Mouse (Mus musculus): Measurements from ENCODE around the gene Agmo. TPM values are rescaled to one million over a fixed set of nuclear protein-coding genes. Genes with fewer than 3 reads are reported as not detected.

Gene Agmo
- polyA plus RNA-seq, 1 experiment, result 0.02 TPM

GRCm38 (mm10) chr12:37426750-37427149, 185.3 kb downstream of the Agmo start:
- no peak overlapping the region for H3K4me3 ChIP-seq (ENCODE audit: insufficient read depth, poor library complexity, severe bottlenecking)
- H3K36me3 ChIP-seq (ENCODE audit: control insufficient read depth, insufficient read depth), result no peaks in the 10 kb centered on the region
- no peak overlapping the region for H3ac ChIP-seq (ENCODE audit: control insufficient read depth, insufficient read length, low read depth)
- no peaks in the 10 kb centered on the region for H3K79me2 ChIP-seq (ENCODE audit: control insufficient read depth, insufficient read depth)
- H3K27me3 ChIP-seq (ENCODE audit: control insufficient read depth, insufficient read depth, insufficient read length), result no peaks in the 10 kb centered on the region
- no peak for TF ChIP-seq CTCF (IDR thresholded peaks at IDR 0.05; ENCODE audit: control insufficient read depth, insufficient read depth, insufficient read length)
- TF ChIP-seq MYOD1 (IDR thresholded peaks at IDR 0.05; ENCODE audit: control insufficient read depth, insufficient read length, low read depth), result no peak
- H3K79me3 ChIP-seq (ENCODE audit: low read depth), result no peaks in the 10 kb centered on the region

- Histone ChIP-seq H3K36me3 (ENCODE audit: control insufficient read depth, insufficient read depth) (no peaks in the 10 kb centered on the region), H3K27me3 (ENCODE audit: control insufficient read depth, insufficient read depth, insufficient read length) (no peaks in the 10 kb centered on the region), H3K79me3 (ENCODE audit: low read depth) (no peaks in the 10 kb centered on the region), H3K4me3 (ENCODE audit: insufficient read depth, poor library complexity, severe bottlenecking) (no peak overlapping the region), H3ac (ENCODE audit: control insufficient read depth, insufficient read length, low read depth) (no peak overlapping the region), H3K79me2 (ENCODE audit: control insufficient read depth, insufficient read depth) (no peaks in the 10 kb centered on the region)
- TF ChIP-seq USF1 (IDR thresholded peaks at IDR 0.05; ENCODE audit: low read depth) (no peak), FOSL1 (IDR thresholded peaks at IDR 0.05; ENCODE audit: insufficient read depth, low read length, poor library complexity, severe bottlenecking) (no peak), CTCF (IDR thresholded peaks at IDR 0.05; ENCODE audit: control insufficient read depth, insufficient read depth, insufficient read length) (no peak), MAX (IDR thresholded peaks at IDR 0.05) (no peak), CEBPB (IDR thresholded peaks at IDR 0.05; ENCODE audit: low read depth) (no peak), MYOG (IDR thresholded peaks at IDR 0.05; ENCODE audit: control insufficient read depth, extremely low read depth, insufficient read length) (no peak), MYOD1 (IDR thresholded peaks at IDR 0.05; ENCODE audit: control insufficient read depth, insufficient read length, low read depth) (no peak)
These were observed 193.0 kb downstream of the Agmo start for GRCm38 (mm10) chr12:37434466-37434865.

- no peaks in the 10 kb centered on the region for H3K27me3 ChIP-seq (ENCODE audit: control insufficient read depth, insufficient read depth, insufficient read length)
- no peak overlapping the region for H3ac ChIP-seq (ENCODE audit: control insufficient read depth, insufficient read length, low read depth)
- no peaks in the 10 kb centered on the region for H3K36me3 ChIP-seq (ENCODE audit: control insufficient read depth, insufficient read depth)
- TF ChIP-seq FOSL1 (IDR thresholded peaks at IDR 0.05; ENCODE audit: insufficient read depth, low read length, poor library complexity, severe bottlenecking), result no peak
- no peak for TF ChIP-seq MAX (IDR thresholded peaks at IDR 0.05)
- TF ChIP-seq CTCF (IDR thresholded peaks at IDR 0.05; ENCODE audit: control insufficient read depth, insufficient read depth, insufficient read length), result no peak
- TF ChIP-seq USF1 (IDR thresholded peaks at IDR 0.05; ENCODE audit: low read depth), result no peak
- no peak for TF ChIP-seq MYOG (IDR thresholded peaks at IDR 0.05; ENCODE audit: control insufficient read depth, extremely low read depth, insufficient read length)
- no peak for TF ChIP-seq CEBPB (IDR thresholded peaks at IDR 0.05; ENCODE audit: low read depth)
- TF ChIP-seq MYOD1 (IDR thresholded peaks at IDR 0.05; ENCODE audit: control insufficient read depth, insufficient read length, low read depth), result no peak
- H3K4me3 ChIP-seq (ENCODE audit: insufficient read depth, poor library complexity, severe bottlenecking), result no peak overlapping the region
- no peaks in the 10 kb centered on the region for H3K79me3 ChIP-seq (ENCODE audit: low read depth)
- H3K79me2 ChIP-seq (ENCODE audit: control insufficient read depth, insufficient read depth), result no peaks in the 10 kb centered on the region
These were observed 201.1 kb downstream of the Agmo start for GRCm38 (mm10) chr12:37442486-37443013.

- TF ChIP-seq CEBPB (IDR thresholded peaks at IDR 0.05; ENCODE audit: low read depth) (no peak), MYOD1 (IDR thresholded peaks at IDR 0.05; ENCODE audit: control insufficient read depth, insufficient read length, low read depth) (no peak), MAX (IDR thresholded peaks at IDR 0.05) (no peak), MYOG (IDR thresholded peaks at IDR 0.05; ENCODE audit: control insufficient read depth, extremely low read depth, insufficient read length) (no peak), USF1 (IDR thresholded peaks at IDR 0.05; ENCODE audit: low read depth) (no peak), CTCF (IDR thresholded peaks at IDR 0.05; ENCODE audit: control insufficient read depth, insufficient read depth, insufficient read length) (no peak), FOSL1 (IDR thresholded peaks at IDR 0.05; ENCODE audit: insufficient read depth, low read length, poor library complexity, severe bottlenecking) (no peak)
- Histone ChIP-seq H3ac (ENCODE audit: control insufficient read depth, insufficient read length, low read depth) (no peak overlapping the region), H3K79me2 (ENCODE audit: control insufficient read depth, insufficient read depth) (no peaks in the 10 kb centered on the region), H3K79me3 (ENCODE audit: low read depth) (no peaks in the 10 kb centered on the region), H3K36me3 (ENCODE audit: control insufficient read depth, insufficient read depth) (no peaks in the 10 kb centered on the region), H3K4me3 (ENCODE audit: insufficient read depth, poor library complexity, severe bottlenecking) (no peak overlapping the region), H3K27me3 (ENCODE audit: control insufficient read depth, insufficient read depth, insufficient read length) (no peaks in the 10 kb centered on the region)
These were observed 203.8 kb downstream of the Agmo start for GRCm38 (mm10) chr12:37445255-37445654.

- H3ac ChIP-seq (ENCODE audit: control insufficient read depth, insufficient read length, low read depth), result no peak overlapping the region
- TF ChIP-seq CEBPB (IDR thresholded peaks at IDR 0.05; ENCODE audit: low read depth) (no peak), FOSL1 (IDR thresholded peaks at IDR 0.05; ENCODE audit: insufficient read depth, low read length, poor library complexity, severe bottlenecking) (no peak), MYOG (IDR thresholded peaks at IDR 0.05; ENCODE audit: control insufficient read depth, extremely low read depth, insufficient read length) (no peak), MYOD1 (IDR thresholded peaks at IDR 0.05; ENCODE audit: control insufficient read depth, insufficient read length, low read depth) (no peak), MAX (IDR thresholded peaks at IDR 0.05) (no peak), CTCF (IDR thresholded peaks at IDR 0.05; ENCODE audit: control insufficient read depth, insufficient read depth, insufficient read length) (no peak), USF1 (IDR thresholded peaks at IDR 0.05; ENCODE audit: low read depth) (no peak)
- no peaks in the 10 kb centered on the region for H3K79me3 ChIP-seq (ENCODE audit: low read depth)
- H3K36me3 ChIP-seq (ENCODE audit: control insufficient read depth, insufficient read depth), result no peaks in the 10 kb centered on the region
- no peak overlapping the region for H3K4me3 ChIP-seq (ENCODE audit: insufficient read depth, poor library complexity, severe bottlenecking)
- no peaks in the 10 kb centered on the region for H3K79me2 ChIP-seq (ENCODE audit: control insufficient read depth, insufficient read depth)
- H3K27me3 ChIP-seq (ENCODE audit: control insufficient read depth, insufficient read depth, insufficient read length), result no peaks in the 10 kb centered on the region
These were observed 208.2 kb downstream of the Agmo start for GRCm38 (mm10) chr12:37449597-37449996.
